Mouse (Mus musculus): Measurements from ENCODE around the gene Aldh1a1. TPM values are rescaled to one million over a fixed set of nuclear protein-coding genes. Genes with fewer than 3 reads are reported as not detected.

Gene Aldh1a1
- total RNA-seq, 1 experiment from 2014 or later = 79.4 TPM

DNA sequence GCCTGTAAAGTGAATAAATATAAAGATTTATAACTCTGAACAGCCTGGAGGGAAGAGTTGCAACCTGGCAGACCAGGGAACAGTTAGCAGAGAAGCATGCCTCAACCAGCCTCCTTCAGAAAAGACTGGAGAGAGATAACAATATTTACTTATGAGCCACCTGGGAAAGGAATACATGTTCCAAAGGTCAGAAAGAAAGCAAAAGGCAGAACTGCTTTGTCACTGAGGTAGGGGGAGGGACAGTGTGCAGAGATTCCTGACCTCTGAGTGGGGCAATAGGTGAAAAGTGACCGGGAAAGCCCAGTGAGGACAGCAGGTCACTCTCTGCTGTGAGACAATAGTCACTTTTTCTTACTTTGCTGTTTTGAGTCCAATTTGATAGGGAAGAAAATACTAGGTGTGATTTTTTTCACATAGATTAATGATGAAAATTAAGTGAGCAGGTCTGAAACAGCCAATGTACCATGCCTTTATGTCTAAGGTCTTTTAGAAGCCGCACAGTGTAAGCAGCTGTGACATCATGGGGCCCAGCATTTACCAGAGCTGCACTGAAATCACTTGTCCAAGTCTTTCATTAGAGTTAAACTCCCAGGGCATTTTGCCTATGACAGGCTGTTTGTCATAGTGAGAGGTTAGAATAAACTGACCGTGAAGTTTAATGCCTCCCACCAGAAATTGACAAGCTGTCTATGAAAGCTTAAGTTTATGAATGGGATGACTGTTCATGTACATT, 161.8 kb downstream of the Aldh1a1 start:
- DNase-seq = peak; percentile 17

DNA sequence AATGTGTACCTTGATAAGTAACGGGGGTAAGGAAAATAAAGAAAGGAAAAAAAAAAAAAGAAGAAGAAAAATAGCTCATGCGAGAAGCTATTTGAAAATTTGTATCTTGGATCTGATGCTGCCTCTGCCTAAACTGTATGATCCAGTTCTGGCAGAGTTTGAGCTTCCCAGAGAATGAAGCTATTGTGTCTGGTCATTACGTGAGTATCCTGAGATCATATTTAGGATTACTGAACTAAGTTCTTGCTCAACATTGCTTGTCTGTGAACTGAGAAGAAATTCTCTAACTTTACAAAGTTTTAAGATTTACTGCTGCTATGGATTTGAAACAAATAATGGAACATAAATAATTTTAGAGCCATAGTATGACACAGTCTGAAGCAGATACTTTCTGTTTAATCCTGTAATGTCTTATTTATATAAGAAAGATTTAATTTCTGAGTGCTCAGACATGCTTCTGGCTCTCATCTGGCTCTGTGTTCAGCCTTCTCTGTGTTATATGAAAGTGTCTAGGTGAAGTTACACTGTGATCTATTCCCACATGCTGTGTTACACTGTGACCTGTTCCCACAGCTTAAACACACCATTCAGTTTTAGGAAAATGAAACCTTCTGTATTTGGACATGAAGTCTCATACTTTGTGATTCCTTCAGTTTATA, 185.3 kb downstream of the Aldh1a1 start:
- no peak for DNase-seq

Other genes with a start within 250 kb of the Aldh1a1 start
- 20.9 and 22.8 TPM in 2 replicates for gene Anxa1, start 101.8 kb upstream of the Aldh1a1 start, total RNA-seq (2021)
- gene Aldh1a7, start 234.8 kb downstream of the Aldh1a1 start, total RNA-seq (2021) = 11.4 and 17.3 TPM in 2 replicates

Data from adrenal gland, postnatal 14 days (tissue).